Mouse (Mus musculus) thymus, adult 2 months (tissue): Measurements from ENCODE around the gene Naa60. TPM values are rescaled to one million over a fixed set of nuclear protein-coding genes. Genes with fewer than 3 reads are reported as not detected.
A peak's percentile ranks its signal among the peaks of the same experiment; 100 is the strongest.

Experiments used
- DNase-seq: peaks from one replicate; pipeline ENCODE4 v3.0.0; 2021
- H3K27ac ChIP-seq: fragments of 200-500 bp; 2 replicates; pipeline ENCODE4 v1.5.1; 2012; ENCODE audit warnings: low read length, control low read depth; ENCODE audit not compliant: control insufficient read depth, insufficient read depth
- H3K27me3 ChIP-seq: fragments of 200-500 bp; 2 replicates; pipeline ENCODE4 v1.6.1; 2012; ENCODE audit warnings: mild to moderate bottlenecking, low read length, moderate library complexity, mixed read lengths; ENCODE audit not compliant: control insufficient read depth, insufficient read depth
- H3K36me3 ChIP-seq: fragments of 200-500 bp; 2 replicates; pipeline ENCODE4 v1.6.1; 2012; ENCODE audit warnings: mild to moderate bottlenecking, low read length, moderate library complexity; ENCODE audit not compliant: control insufficient read depth, insufficient read depth
- H3K4me1 ChIP-seq: fragments of 200-500 bp; replicated peaks from 2 replicates; pipeline ENCODE4 v1.6.1; 2012; ENCODE audit warnings: low read length; ENCODE audit not compliant: control insufficient read depth, insufficient read depth
- H3K4me3 ChIP-seq: fragments of 200-500 bp; 2 replicates; pipeline ENCODE4 v1.5.1; 2012; ENCODE audit warnings: mild to moderate bottlenecking, low read length, control low read depth, moderate library complexity; ENCODE audit not compliant: control insufficient read depth, insufficient read depth
- CTCF ChIP-seq: fragments of 200-500 bp; IDR thresholded peaks from 2 replicates; pipeline ENCODE4 v1.5.1; 2012; ENCODE audit warnings: mild to moderate bottlenecking, control low read depth, low read length, moderate library complexity, borderline replicate concordance; ENCODE audit not compliant: control insufficient read depth, poor library complexity, insufficient read depth; ENCODE audit errors: extremely low read depth
- POLR2A ChIP-seq: fragments of 200-500 bp; IDR thresholded peaks from 2 replicates; pipeline ENCODE4 v1.6.1; 2012; ENCODE audit warnings: mild to moderate bottlenecking, low read length, control low read depth, moderate library complexity; ENCODE audit not compliant: control insufficient read depth, poor library complexity, insufficient read depth; ENCODE audit errors: extremely low read depth
- WGBS: fragments of 180-500 bp; shearing (Covaris S2); methylation state at CpG from one replicate; pipeline ENCODE4 v1.1.7; 2018; 5-methylcytosine and 5-hydroxymethylcytosine counted together
- polyA plus RNA-seq: library from polyadenylated mRNA; depleted of rRNA; stranded (reverse); fragments of >200 nt; gene quantifications from 2 replicates; pipeline ENCODE4 v1.2.3, GENCODE M21; 2012

The Naa60 gene
- polyA plus RNA-seq, 1 experiment = 107 TPM

GRCm38 (mm10) chr16:3907471-3907870 lies 35.3 kb downstream of the Naa60 start:
- WGBS = 85% methylated on average over 2 of the region's 2 CpGs
- H3K4me1 ChIP-seq = 0 out of 2 replicates have a peak, but pooled peaks cover 4% of the 10 kb centered on the region
- no peak overlapping the region for H3K4me3 ChIP-seq
- no peak for DNase-seq
- H3K27ac ChIP-seq = no peak overlapping the region
- no peak for TF ChIP-seq POLR2A
- no peak for TF ChIP-seq CTCF
- H3K27me3 ChIP-seq = no peaks in the 10 kb centered on the region
- peaks cover 10% of the 10 kb centered on the region for H3K36me3 ChIP-seq

GRCm38 (mm10) chr16:3908537-3909111 lies 36.4 kb downstream of the Naa60 start, which contains the start of the genes 1700037C18Rik and Cluap1:
Gene 1700037C18Rik (minus strand): TSS chr16:3908689.
Gene Cluap1 (plus strand): TSS chr16:3908801.
- 0 out of 2 replicates have a peak, but pooled peaks cover 4% of the 10 kb centered on the region for H3K4me1 ChIP-seq
- under 1% methylated on average over 33 of the region's 33 CpGs for WGBS
- H3K36me3 ChIP-seq = peaks cover 21% of the 10 kb centered on the region
- H3K27ac ChIP-seq = peak within 1 kb of the TSS; percentile 20; the same call in 1 of the 2 replicates
- no peaks in the 10 kb centered on the region for H3K27me3 ChIP-seq
- peak within 1 kb of the TSS; percentile 91 for H3K4me3 ChIP-seq
- peak; percentile 72; the same call in 1 of the 2 replicates for TF ChIP-seq CTCF
- TF ChIP-seq POLR2A = peak; percentile 39; the same call in 1 of the 2 replicates
- DNase-seq = peak; percentile 86

GRCm38 (mm10) chr16:3909118-3909517 lies 36.9 kb downstream of the Naa60 start:
- Histone ChIP-seq H3K27ac (no peak overlapping the region), H3K36me3 (peaks cover 26% of the 10 kb centered on the region)
- WGBS = under 1% methylated on average over 20 of the region's 20 CpGs

GRCm38 (mm10) chr16:3920756-3921155 lies 48.6 kb downstream of the Naa60 start:
- H3K36me3 ChIP-seq = peaks cover 56% of the 10 kb centered on the region

More at GRCm38 (mm10) chr16:3909118-3909517, 36.9 kb downstream of the Naa60 start:
- Histone ChIP-seq H3K27me3 (no peaks in the 10 kb centered on the region), H3K4me3 (peak overlapping the region; percentile 91), H3K4me1 (0 out of 2 replicates have a peak, but pooled peaks cover 4% of the 10 kb centered on the region)
- TF ChIP-seq CTCF (no peak), POLR2A (peak; percentile 23; the same call in 1 of the 2 replicates)
- DNase-seq = no peak

GRCm38 (mm10) chr16:3923515-3923914 lies 51.3 kb downstream of the Naa60 start:
- peaks cover 66% of the 10 kb centered on the region for H3K36me3 ChIP-seq
- WGBS = 97% methylated on average over 3 of the region's 3 CpGs
- H3K4me1 ChIP-seq = no peaks in the 10 kb centered on the region
- no peak overlapping the region for H3K4me3 ChIP-seq
- DNase-seq = no peak
- no peak overlapping the region for H3K27ac ChIP-seq
- TF ChIP-seq CTCF (no peak), POLR2A (no peak)
- H3K27me3 ChIP-seq = no peaks in the 10 kb centered on the region

More at GRCm38 (mm10) chr16:3920756-3921155, 48.6 kb downstream of the Naa60 start:
- no peaks in the 10 kb centered on the region for H3K27me3 ChIP-seq
- WGBS = 99% methylated on average over 2 of the region's 2 CpGs
- H3K4me3 ChIP-seq = no peak overlapping the region
- H3K27ac ChIP-seq = no peak overlapping the region
- TF ChIP-seq POLR2A = no peak
- DNase-seq = no peak
- H3K4me1 ChIP-seq = no peaks in the 10 kb centered on the region

GRCm38 (mm10) chr16:3923966-3924365 lies 51.8 kb downstream of the Naa60 start:
- TF ChIP-seq POLR2A (no peak), CTCF (no peak)
- no peak for DNase-seq
- H3K4me1 ChIP-seq = no peaks in the 10 kb centered on the region
- no peaks in the 10 kb centered on the region for H3K27me3 ChIP-seq
- H3K4me3 ChIP-seq = no peak overlapping the region
- 93% methylated on average over 4 of the region's 4 CpGs for WGBS
- no peak overlapping the region for H3K27ac ChIP-seq
- H3K36me3 ChIP-seq = peaks cover 66% of the 10 kb centered on the region

GRCm38 (mm10) chr16:3928582-3928981 lies 56.4 kb downstream of the Naa60 start:
- no peak overlapping the region for H3K27ac ChIP-seq
- peaks cover 47% of the 10 kb centered on the region for H3K36me3 ChIP-seq
- H3K4me3 ChIP-seq = no peak overlapping the region
- H3K27me3 ChIP-seq = no peaks in the 10 kb centered on the region
- TF ChIP-seq POLR2A = no peak
- TF ChIP-seq CTCF = no peak
- 83% methylated on average over 1 of the region's 1 CpGs for WGBS
- no peaks in the 10 kb centered on the region for H3K4me1 ChIP-seq
- DNase-seq = no peak
